Mouse (Mus musculus): ENCODE results near the gene Brix1.

DNA sequence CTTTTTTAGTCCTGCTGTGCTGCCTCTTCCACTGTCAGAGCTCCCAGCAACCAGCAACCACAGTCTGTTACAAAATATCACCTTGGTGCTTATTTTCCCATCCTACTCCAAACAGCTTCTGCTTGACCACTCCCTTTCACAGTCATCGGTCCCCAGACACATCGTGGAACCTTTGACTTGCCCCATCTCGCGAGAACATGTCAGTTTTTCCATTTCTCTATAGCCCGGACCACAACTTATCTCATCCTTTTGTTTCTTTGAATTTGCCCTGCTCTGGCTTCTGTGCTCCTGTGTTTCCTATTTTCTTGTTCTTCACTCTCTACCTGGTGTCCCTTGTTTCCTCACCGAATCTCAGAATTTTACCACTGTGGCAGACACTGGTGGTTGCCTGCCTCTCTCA lies 59.6 kb downstream of the Brix1 start:
- TF ChIP-seq CTCF (IDR thresholded peaks at IDR 0.05; ENCODE audit: control insufficient read depth, insufficient read depth, insufficient read length), result no peak
- no peak for TF ChIP-seq USF1 (IDR thresholded peaks at IDR 0.05; ENCODE audit: low read depth)
- TF ChIP-seq MAX (IDR thresholded peaks at IDR 0.05), result no peak
- TF ChIP-seq MYOD1 (IDR thresholded peaks at IDR 0.05; ENCODE audit: control insufficient read depth, insufficient read length, low read depth), result no peak
- no peak for TF ChIP-seq MYOG (IDR thresholded peaks at IDR 0.05; ENCODE audit: control insufficient read depth, extremely low read depth, insufficient read length)

Measured in C2C12 (cell line).